Mouse (Mus musculus): ENCODE data around the gene Drg2.

- no peak for TF ChIP-seq GATA1 (IDR thresholded peaks at IDR 0.05; ENCODE audit: borderline replicate concordance, low read length)
- TF ChIP-seq FLI1 (IDR thresholded peaks at IDR 0.05; ENCODE audit: low read length): no peak
Measured at GRCm38 (mm10) chr11:60508950-60509349, 54.6 kb downstream of the Drg2 start.
